Mouse (Mus musculus) heart, embryonic 11.5 days (tissue): ENCODE measurements around the gene Fam129a. TPM values are rescaled to one million over a fixed set of nuclear protein-coding genes. Genes with fewer than 3 reads are reported as not detected.

Experiments
- ATAC-seq: fragments of 200-750 bp; cut with Nextera tagmentation; replicated peaks from 2 replicates; pipeline ENCODE4 v1.8.0; 2017; ENCODE audit warnings: moderate library complexity; ENCODE audit not compliant: insufficient number of reproducible peaks, low FRiP score, low TSS enrichment
- H3K27ac ChIP-seq: fragments of 300-500 bp; sonication (generic); 2 replicates; pipeline ENCODE4 v1.5.1; 2014; ENCODE audit warnings: mild to moderate bottlenecking, low read depth, low read length
- H3K27me3 ChIP-seq: fragments of 300-500 bp; sonication (generic); 2 replicates; pipeline ENCODE4 v1.6.1; 2014; ENCODE audit warnings: mild to moderate bottlenecking, low read length, mixed read lengths; ENCODE audit not compliant: control insufficient read depth, insufficient read depth
- H3K36me3 ChIP-seq: fragments of 300-500 bp; sonication (generic); 2 replicates; pipeline ENCODE4 v1.6.1; 2014; ENCODE audit warnings: mild to moderate bottlenecking, low read length, moderate library complexity, mixed read lengths; ENCODE audit not compliant: control insufficient read depth, insufficient read depth
- H3K4me1 ChIP-seq: fragments of 300-500 bp; sonication (generic); 2 replicates; pipeline ENCODE4 v1.6.1; 2014; ENCODE audit warnings: low read length; ENCODE audit not compliant: control insufficient read depth, insufficient read depth
- H3K4me2 ChIP-seq: fragments of 300-500 bp; sonication (generic); 2 replicates; pipeline ENCODE4 v1.6.1; 2014; ENCODE audit warnings: mild to moderate bottlenecking, moderate library complexity
- H3K4me3 ChIP-seq: fragments of 300-500 bp; sonication (generic); 2 replicates; pipeline ENCODE4 v1.5.1; 2014; ENCODE audit warnings: low read depth, low read length
- H3K9ac ChIP-seq: fragments of 300-500 bp; sonication (generic); 2 replicates; pipeline ENCODE4 v1.6.1; 2014; ENCODE audit warnings: mild to moderate bottlenecking, low read depth, low read length, moderate library complexity
- H3K9me3 ChIP-seq: fragments of 300-500 bp; sonication (generic); replicated peaks from 2 replicates; pipeline ENCODE4 v1.6.1; 2016; ENCODE audit warnings: low read length; ENCODE audit not compliant: control insufficient read depth
- WGBS: fragments of 180-500 bp; shearing (Covaris S2); extraction: QIAGEN DNeasy Blood & Tissue Kit; methylation state at CpG from one replicate; pipeline ENCODE4 v1.1.7; 2014; ENCODE audit not compliant: insufficient replicate concordance; 5-methylcytosine and 5-hydroxymethylcytosine counted together
- polyA plus RNA-seq: library from polyadenylated mRNA; unstranded; fragments of >200 nt; fragmentation: Nextera tagmentation; extraction: Ambion mirVana; gene quantifications from 2 replicates; pipeline ENCODE4 v1.2.1, GENCODE M21; 2014

Fam129a gene
- polyA plus RNA-seq, 1 experiment from 2014 or later, result 2.3 TPM

- no peak overlapping the region for H3K27ac ChIP-seq
- H3K4me1 ChIP-seq, result no peaks in the 10 kb centered on the region
- 71% methylated on average over 2 of the region's 2 CpGs for WGBS
Observed at GRCm38 (mm10) chr1:151625690-151626089, 54.7 kb downstream of the Fam129a start.

GRCm38 (mm10) chr1:151626631-151627030 lies 55.6 kb downstream of the Fam129a start:
- H3K4me2 ChIP-seq, result no peak overlapping the region
- no peak overlapping the region for H3K4me3 ChIP-seq
- WGBS, result 90% methylated on average over 4 of the region's 4 CpGs
- no peak overlapping the region for H3K9ac ChIP-seq
- no peak for ATAC-seq
- no peak overlapping the region for H3K27ac ChIP-seq
- no peaks in the 10 kb centered on the region for H3K27me3 ChIP-seq
- H3K36me3 ChIP-seq, result no peaks in the 10 kb centered on the region
- H3K9me3 ChIP-seq, result no peaks in the 10 kb centered on the region
- peaks cover under 1% of the 10 kb centered on the region; the same call in 1 of the 2 replicates for H3K4me1 ChIP-seq

More at GRCm38 (mm10) chr1:151625690-151626089, 54.7 kb downstream of the Fam129a start:
- H3K27me3 ChIP-seq, result no peaks in the 10 kb centered on the region
- no peak for ATAC-seq
- H3K4me3 ChIP-seq, result no peak overlapping the region
- H3K4me2 ChIP-seq, result no peak overlapping the region
- H3K9ac ChIP-seq, result no peak overlapping the region
- no peaks in the 10 kb centered on the region for H3K9me3 ChIP-seq
- H3K36me3 ChIP-seq, result no peaks in the 10 kb centered on the region

GRCm38 (mm10) chr1:151627141-151627540 lies 56.2 kb downstream of the Fam129a start:
- no peaks in the 10 kb centered on the region for H3K27me3 ChIP-seq
- no peak overlapping the region for H3K27ac ChIP-seq
- no peak overlapping the region for H3K9ac ChIP-seq
- WGBS, result 51% methylated on average over 3 of the region's 3 CpGs
- ATAC-seq, result no peak
- H3K4me3 ChIP-seq, result no peak overlapping the region
- H3K9me3 ChIP-seq, result no peaks in the 10 kb centered on the region
- H3K4me2 ChIP-seq, result no peak overlapping the region
- peaks cover 4% of the 10 kb centered on the region; the same call in 1 of the 2 replicates for H3K4me1 ChIP-seq
- H3K36me3 ChIP-seq, result no peaks in the 10 kb centered on the region

GRCm38 (mm10) chr1:151629591-151630250 lies 58.7 kb downstream of the Fam129a start:
- H3K9me3 ChIP-seq, result no peaks in the 10 kb centered on the region
- H3K27me3 ChIP-seq, result no peaks in the 10 kb centered on the region
- peaks cover 4% of the 10 kb centered on the region; the same call in 1 of the 2 replicates for H3K4me1 ChIP-seq
- no peak overlapping the region for H3K4me2 ChIP-seq
- ATAC-seq, result no peak
- 51% methylated on average over 7 of the region's 7 CpGs for WGBS
- no peak overlapping the region for H3K9ac ChIP-seq
- no peak overlapping the region for H3K4me3 ChIP-seq
- H3K36me3 ChIP-seq, result no peaks in the 10 kb centered on the region; the same call in 1 of the 2 replicates
- no peak overlapping the region for H3K27ac ChIP-seq

- Histone ChIP-seq H3K36me3 (no peaks in the 10 kb centered on the region; the same call in 1 of the 2 replicates), H3K27me3 (no peaks in the 10 kb centered on the region), H3K4me1 (peaks cover 4% of the 10 kb centered on the region; the same call in 1 of the 2 replicates), H3K9me3 (no peaks in the 10 kb centered on the region), H3K4me3 (no peak overlapping the region), H3K4me2 (no peak overlapping the region), H3K27ac (no peak overlapping the region), H3K9ac (no peak overlapping the region)
- 78% methylated on average over 2 of the region's 2 CpGs for WGBS
- no peak for ATAC-seq
Observed at GRCm38 (mm10) chr1:151630251-151630628, 59.3 kb downstream of the Fam129a start.

- no peaks in the 10 kb centered on the region for H3K9me3 ChIP-seq
- H3K4me3 ChIP-seq, result no peak overlapping the region
- no peaks in the 10 kb centered on the region for H3K27me3 ChIP-seq
- no peak overlapping the region for H3K4me2 ChIP-seq
- no peak overlapping the region for H3K27ac ChIP-seq
- 59% methylated on average over 2 of the region's 2 CpGs for WGBS
- no peaks in the 10 kb centered on the region; the same call in 1 of the 2 replicates for H3K36me3 ChIP-seq
- no peak overlapping the region for H3K9ac ChIP-seq
- ATAC-seq, result no peak
- H3K4me1 ChIP-seq, result peaks cover 4% of the 10 kb centered on the region; the same call in 1 of the 2 replicates
Observed at GRCm38 (mm10) chr1:151631061-151631460, 60.1 kb downstream of the Fam129a start.

- Histone ChIP-seq H3K27ac (no peak overlapping the region), H3K36me3 (no peaks in the 10 kb centered on the region; the same call in 1 of the 2 replicates), H3K9ac (no peak overlapping the region), H3K27me3 (no peaks in the 10 kb centered on the region), H3K4me3 (no peak overlapping the region), H3K4me1 (peaks cover 4% of the 10 kb centered on the region; the same call in 1 of the 2 replicates), H3K9me3 (no peaks in the 10 kb centered on the region), H3K4me2 (no peak overlapping the region)
- ATAC-seq, result no peak
- WGBS, result 47% methylated on average over 11 of the region's 11 CpGs
Observed at GRCm38 (mm10) chr1:151631703-151632294, 60.8 kb downstream of the Fam129a start.

- H3K9ac ChIP-seq, result no peak overlapping the region
- H3K27ac ChIP-seq, result no peak overlapping the region
- WGBS, result 89% methylated on average over 7 of the region's 7 CpGs
- no peak overlapping the region for H3K4me3 ChIP-seq
- peaks cover 4% of the 10 kb centered on the region; the same call in 1 of the 2 replicates for H3K4me1 ChIP-seq
- H3K27me3 ChIP-seq, result no peaks in the 10 kb centered on the region
- ATAC-seq, result no peak
- no peak overlapping the region for H3K4me2 ChIP-seq
- no peaks in the 10 kb centered on the region for H3K9me3 ChIP-seq
- no peaks in the 10 kb centered on the region; the same call in 1 of the 2 replicates for H3K36me3 ChIP-seq
Observed at GRCm38 (mm10) chr1:151632567-151633356, 61.8 kb downstream of the Fam129a start.
